Mouse (Mus musculus): ENCODE measurements at regions not wholly inside any gene's neighbourhood (a gene's known extent, or its start where the extent isn't known, plus 50 kb on each side); places are given as distances from the start of the nearest gene placed in this dataset.

DNA sequence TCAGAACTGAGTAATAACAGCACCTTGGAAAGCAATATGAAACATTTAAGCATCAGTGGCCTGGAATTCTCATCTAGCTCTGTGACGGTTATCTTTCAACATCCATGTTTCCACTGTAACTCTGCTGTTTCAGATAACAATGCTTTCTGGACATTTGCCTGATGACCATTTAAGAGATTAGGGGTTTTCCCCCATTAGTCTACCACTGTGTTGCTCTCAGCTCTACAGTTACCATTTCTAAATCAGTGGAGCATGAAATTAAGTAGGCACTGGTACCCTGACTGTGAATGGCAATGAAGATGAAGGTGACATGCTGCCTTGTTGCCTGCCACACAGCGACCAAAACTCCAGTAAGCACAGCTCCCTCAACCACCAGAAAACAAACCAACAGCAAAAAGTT, 70.7 kb upstream of the Myo3a start:
- Histone ChIP-seq H3K27me3 (replicated peaks) (no peaks in the 10 kb centered on the region), H3K9me3 (no peaks in the 10 kb centered on the region), H3K9ac (no peak overlapping the region), H3K4me1 (no peaks in the 10 kb centered on the region), H3K4me3 (no peak overlapping the region), H3K36me3 (no peaks in the 10 kb centered on the region), H3K4me2 (replicated peaks) (no peak overlapping the region), H3K27ac (no peak overlapping the region)
- 63% methylated on average over 2 of the region's 2 CpGs for WGBS
- ATAC-seq (ENCODE audit: low FRiP score, low read depth): peak; percentile 63

DNA sequence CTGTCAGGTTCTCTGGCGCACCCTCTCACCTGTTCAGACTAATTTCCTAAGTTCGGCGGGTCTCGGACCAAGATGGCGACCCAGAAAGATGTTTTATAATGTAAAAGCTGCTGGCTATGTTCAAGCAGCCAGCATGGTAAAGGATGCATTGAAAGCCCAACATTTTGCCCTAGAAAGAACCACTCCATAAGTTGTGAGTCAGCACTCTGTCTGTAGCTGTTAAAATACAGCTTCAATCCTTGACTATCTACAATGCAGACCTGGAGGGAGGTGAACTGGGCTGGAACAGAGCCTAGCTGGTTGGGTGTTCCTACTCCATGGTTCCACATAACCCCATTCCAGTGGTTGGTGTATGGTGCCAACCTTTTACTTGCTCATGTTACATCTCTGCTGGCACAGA, 61.9 kb upstream of the Myo3a start:
- Histone ChIP-seq H3K4me3 (no peak overlapping the region), H3K4me2 (replicated peaks) (no peak overlapping the region), H3K9me3 (no peaks in the 10 kb centered on the region), H3K4me1 (no peaks in the 10 kb centered on the region), H3K27me3 (replicated peaks) (no peaks in the 10 kb centered on the region), H3K27ac (no peak overlapping the region), H3K36me3 (no peaks in the 10 kb centered on the region), H3K9ac (no peak overlapping the region)
- no peak for ATAC-seq (ENCODE audit: low FRiP score, low read depth)
- WGBS: 98% methylated on average over 5 of the region's 5 CpGs

DNA sequence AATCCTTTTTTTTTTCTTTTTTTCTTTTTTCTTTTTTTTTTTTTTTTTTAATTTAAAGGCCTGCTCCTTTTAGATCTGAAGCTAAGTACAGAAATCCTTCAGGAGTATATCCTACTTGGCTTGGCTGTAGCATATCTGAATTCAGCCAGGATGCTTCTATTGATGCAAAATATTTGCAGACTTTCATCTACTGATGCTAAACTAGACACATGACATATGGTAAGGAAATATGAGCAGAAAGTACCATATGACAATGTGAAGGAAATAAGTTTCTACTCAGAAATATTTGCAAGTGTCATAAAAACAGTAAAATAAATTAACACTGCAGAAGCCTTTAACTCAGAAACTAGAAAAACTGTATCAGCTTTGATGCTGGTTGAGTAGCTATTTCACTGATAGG, 61.4 kb upstream of the Myo3a start:
- Histone ChIP-seq H3K9ac (no peak overlapping the region), H3K4me3 (no peak overlapping the region), H3K4me2 (replicated peaks) (no peak overlapping the region), H3K27me3 (replicated peaks) (no peaks in the 10 kb centered on the region), H3K36me3 (no peaks in the 10 kb centered on the region), H3K9me3 (no peaks in the 10 kb centered on the region), H3K27ac (no peak overlapping the region), H3K4me1 (no peaks in the 10 kb centered on the region)
- no peak for ATAC-seq (ENCODE audit: low FRiP score, low read depth)
